Mouse (Mus musculus): ENCODE measurements around the gene Flad1. TPM values are rescaled to one million over a fixed set of nuclear protein-coding genes. Genes with fewer than 3 reads are reported as not detected.

The Flad1 gene
- polyA plus RNA-seq, 1 experiment from 2014 or later: 22.3 TPM

DNA sequence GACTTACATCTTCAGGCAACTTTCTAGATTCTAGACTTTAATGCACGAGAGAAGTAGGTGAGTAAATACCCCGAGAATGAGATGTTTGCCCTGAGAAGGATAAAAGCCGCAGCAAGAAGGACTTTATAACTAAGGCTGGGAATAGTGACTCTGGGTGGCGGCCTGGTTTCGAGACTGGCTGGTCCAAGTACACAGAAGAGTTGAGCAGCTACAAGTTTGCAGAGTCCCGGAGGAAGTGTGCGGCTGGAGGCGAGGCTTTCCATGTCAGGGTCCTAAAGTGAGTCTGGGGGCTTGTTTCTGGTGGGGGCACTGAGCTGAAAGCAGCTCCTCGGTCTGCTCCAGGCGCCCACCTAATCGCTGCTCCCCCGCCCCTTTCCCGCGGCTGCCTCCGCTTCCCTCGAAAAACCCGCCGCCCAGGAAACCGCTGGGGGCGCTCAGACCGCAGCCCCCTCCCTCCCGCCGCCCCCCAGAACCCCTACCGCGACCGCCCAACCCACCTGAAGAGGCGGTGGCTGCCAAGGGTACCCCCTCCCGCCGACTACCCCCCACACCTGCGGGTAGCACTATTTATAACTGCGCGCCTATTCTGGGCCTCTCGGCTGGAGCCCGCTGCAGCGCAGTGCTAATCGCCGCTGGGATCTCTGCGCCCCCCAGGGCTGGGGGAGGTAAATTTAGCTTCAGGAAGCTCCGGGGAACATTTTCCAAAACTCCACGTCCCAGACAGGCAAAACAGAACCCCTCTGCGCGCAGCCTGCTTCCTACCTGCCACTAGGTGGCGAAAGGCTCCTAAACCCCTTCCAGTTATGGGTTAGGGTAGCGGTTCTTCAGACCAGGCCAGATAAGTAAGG, 15.6 kb downstream of the Flad1 start:
- peak overlapping the region; percentile 53; the same call in 1 of the 2 replicates for H3K9ac ChIP-seq (replicated peaks; ENCODE audit: low read depth, low read length)
- H3K36me3 ChIP-seq (ENCODE audit: control insufficient read depth, insufficient read depth, low read length): no peaks in the 10 kb centered on the region
- no peak for ATAC-seq (ENCODE audit: insufficient number of reproducible peaks, insufficient read depth, low FRiP score, low read depth)
- peak overlapping the region; percentile 30; the same call in 1 of the 2 replicates for H3K27ac ChIP-seq (ENCODE audit: low read length)
- no peaks in the 10 kb centered on the region for H3K9me3 ChIP-seq (ENCODE audit: control insufficient read depth, low read depth, low read length)
- H3K4me2 ChIP-seq (replicated peaks; ENCODE audit: low read depth, low read length): peak overlapping the region; percentile 97
- H3K4me1 ChIP-seq (ENCODE audit: control insufficient read depth, insufficient read depth, low read length): peaks cover 22% of the 10 kb centered on the region
- under 1% methylated on average over 43 of the region's 44 CpGs for WGBS
- H3K27me3 ChIP-seq (ENCODE audit: control insufficient read depth, insufficient read depth, low read length): no peaks in the 10 kb centered on the region
- peak overlapping the region; percentile 65 for H3K4me3 ChIP-seq (ENCODE audit: low read depth, low read length)

DNA sequence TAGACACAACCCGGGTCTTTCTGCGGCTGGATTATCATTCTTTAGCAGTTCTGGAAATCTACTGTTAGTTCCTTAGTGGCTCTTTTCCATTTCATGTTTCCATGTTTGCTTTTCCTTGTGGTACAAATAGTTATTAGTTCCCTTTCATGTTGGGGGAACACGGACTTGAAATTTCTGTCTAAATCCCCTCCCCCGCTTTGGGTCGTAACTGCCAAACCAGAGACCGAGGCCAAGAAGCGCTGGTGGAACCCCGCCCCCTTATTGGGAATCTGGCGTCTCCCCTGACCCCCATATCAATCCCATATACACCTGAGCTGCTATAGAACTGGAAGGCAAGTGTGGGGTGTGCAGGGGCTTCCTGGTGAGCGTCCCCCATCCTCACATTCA, 16.3 kb downstream of the Flad1 start:
- peaks cover 28% of the 10 kb centered on the region for H3K4me1 ChIP-seq (ENCODE audit: control insufficient read depth, insufficient read depth, low read length)
- 3% methylated on average over 10 of the region's 10 CpGs for WGBS
- H3K4me2 ChIP-seq (replicated peaks; ENCODE audit: low read depth, low read length): peak overlapping the region; percentile 97
- ATAC-seq (ENCODE audit: insufficient number of reproducible peaks, insufficient read depth, low FRiP score, low read depth): no peak
- no peaks in the 10 kb centered on the region for H3K36me3 ChIP-seq (ENCODE audit: control insufficient read depth, insufficient read depth, low read length)
- 0 out of 2 replicates have a peak overlapping the region, but pooled peaks have one; percentile 22 for H3K9ac ChIP-seq (replicated peaks; ENCODE audit: low read depth, low read length)
- H3K27me3 ChIP-seq (ENCODE audit: control insufficient read depth, insufficient read depth, low read length): no peaks in the 10 kb centered on the region
- H3K9me3 ChIP-seq (ENCODE audit: control insufficient read depth, low read depth, low read length): no peaks in the 10 kb centered on the region
- H3K27ac ChIP-seq (ENCODE audit: low read length): peak overlapping the region; percentile 94
- H3K4me3 ChIP-seq (ENCODE audit: low read depth, low read length): peak overlapping the region; percentile 65

DNA sequence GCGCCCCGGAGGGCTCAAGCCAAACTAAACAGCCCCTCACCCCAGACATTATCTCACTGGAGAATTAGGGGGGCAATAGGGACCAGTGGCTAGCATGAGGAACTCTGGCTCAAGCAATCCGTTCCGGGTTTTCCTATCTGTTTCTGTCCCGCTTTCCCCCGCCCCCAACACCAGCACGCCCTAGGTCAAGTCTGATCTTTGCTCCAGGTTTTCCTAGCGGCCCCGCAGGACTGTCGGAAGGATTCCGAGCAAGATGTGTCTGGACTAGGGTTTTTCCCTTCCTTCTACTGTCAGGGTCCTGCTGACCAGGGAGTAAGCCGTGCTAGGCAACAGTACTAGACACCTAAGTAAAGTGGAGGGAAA, 16.8 kb downstream of the Flad1 start:
- H3K27me3 ChIP-seq (ENCODE audit: control insufficient read depth, insufficient read depth, low read length): no peaks in the 10 kb centered on the region
- peak; percentile 6 for ATAC-seq (ENCODE audit: insufficient number of reproducible peaks, insufficient read depth, low FRiP score, low read depth)
- peak overlapping the region; percentile 22; the same call in 1 of the 2 replicates for H3K9ac ChIP-seq (replicated peaks; ENCODE audit: low read depth, low read length)
- peak overlapping the region; percentile 94 for H3K27ac ChIP-seq (ENCODE audit: low read length)
- peaks cover 31% of the 10 kb centered on the region for H3K4me1 ChIP-seq (ENCODE audit: control insufficient read depth, insufficient read depth, low read length)
- H3K9me3 ChIP-seq (ENCODE audit: control insufficient read depth, low read depth, low read length): no peaks in the 10 kb centered on the region
- no peaks in the 10 kb centered on the region for H3K36me3 ChIP-seq (ENCODE audit: control insufficient read depth, insufficient read depth, low read length)
- H3K4me2 ChIP-seq (replicated peaks; ENCODE audit: low read depth, low read length): peak overlapping the region; percentile 97
- 1% methylated on average over 10 of the region's 12 CpGs for WGBS
- H3K4me3 ChIP-seq (ENCODE audit: low read depth, low read length): peak overlapping the region; percentile 65

DNA sequence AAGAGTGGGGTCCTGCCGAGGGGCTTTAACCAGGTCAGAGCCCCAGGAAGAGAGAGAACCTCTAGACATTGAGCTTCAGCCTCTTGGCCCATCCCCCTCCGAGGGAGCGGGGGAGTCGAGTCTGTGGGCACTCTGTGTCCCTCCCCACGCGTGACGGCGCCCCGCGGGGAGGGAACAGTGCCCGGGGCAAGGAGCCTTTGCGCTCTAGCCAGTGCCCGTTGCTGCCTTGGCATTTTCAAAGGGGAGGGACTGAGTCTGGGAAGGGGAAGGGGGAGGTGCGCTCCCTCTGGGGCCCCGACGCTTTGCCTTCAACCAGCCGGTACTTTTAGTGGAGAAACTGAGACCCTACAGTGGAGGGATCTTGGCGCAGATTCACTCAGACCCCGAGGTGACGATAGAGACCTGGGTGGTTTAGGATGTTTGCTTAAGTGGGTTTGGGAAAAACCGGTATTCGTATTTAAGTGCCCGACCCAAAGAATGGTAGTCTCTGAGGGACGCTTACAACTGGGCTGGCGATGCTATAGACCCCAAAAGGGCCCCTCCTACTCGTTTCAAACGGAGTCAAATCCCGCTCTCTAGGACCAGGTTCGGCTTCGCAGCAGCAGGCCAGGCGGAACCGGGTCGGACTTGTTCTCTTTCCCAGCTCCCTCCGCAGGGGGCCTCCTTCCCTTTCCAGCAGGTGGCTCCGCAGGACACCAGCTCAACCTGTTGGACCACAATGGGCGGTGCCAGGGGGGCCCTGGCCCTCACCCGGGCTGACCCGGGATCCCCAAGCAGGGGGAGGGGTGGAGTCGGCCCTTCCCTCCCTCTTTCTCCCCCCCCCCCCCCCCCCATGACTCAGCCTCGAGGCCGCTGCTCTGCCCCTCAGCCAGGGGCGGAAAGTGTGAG, 17.4 kb downstream of the Flad1 start, which contains the start of gene Zbtb7b:
Gene Zbtb7b, minus strand, starts transcription at position 771 of the 888 bp plus-strand sequence.
- Histone ChIP-seq H3K36me3 (ENCODE audit: control insufficient read depth, insufficient read depth, low read length) (no peaks in the 10 kb centered on the region), H3K9ac (replicated peaks; ENCODE audit: low read depth, low read length) (peak within 1 kb of the TSS; percentile 62), H3K9me3 (ENCODE audit: control insufficient read depth, low read depth, low read length) (no peaks in the 10 kb centered on the region), H3K4me2 (replicated peaks; ENCODE audit: low read depth, low read length) (peak within 1 kb of the TSS; percentile 97), H3K27ac (ENCODE audit: low read length) (peak within 1 kb of the TSS; percentile 94), H3K4me3 (ENCODE audit: low read depth, low read length) (peak within 1 kb of the TSS; percentile 65), H3K4me1 (ENCODE audit: control insufficient read depth, insufficient read depth, low read length) (peaks cover 31% of the 10 kb centered on the region), H3K27me3 (ENCODE audit: control insufficient read depth, insufficient read depth, low read length) (no peaks in the 10 kb centered on the region)
- under 1% methylated on average over 39 of the region's 42 CpGs for WGBS
- peak; percentile 29 for ATAC-seq (ENCODE audit: insufficient number of reproducible peaks, insufficient read depth, low FRiP score, low read depth)

DNA sequence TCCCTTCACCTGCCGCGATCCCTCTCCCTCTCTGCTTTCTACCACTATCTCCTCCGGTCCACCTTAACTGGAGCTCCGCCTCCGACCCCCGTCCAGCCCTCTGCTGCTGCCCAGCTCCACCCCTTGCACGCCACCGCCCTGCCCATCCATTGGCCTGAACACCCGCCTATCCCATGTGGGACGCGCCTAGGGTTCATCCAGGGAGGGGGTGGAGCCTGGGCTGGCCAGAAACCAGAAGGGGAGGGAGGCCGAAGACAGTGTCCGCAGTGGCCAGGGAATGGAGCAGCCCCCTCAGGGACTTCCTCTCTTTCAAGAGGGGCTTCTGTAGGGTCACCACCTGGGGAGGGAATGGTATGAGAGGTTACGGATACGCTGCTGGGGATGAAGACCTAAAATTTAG, 18.1 kb downstream of the Flad1 start:
- Histone ChIP-seq H3K27ac (ENCODE audit: low read length) (peak overlapping the region; percentile 94), H3K9me3 (ENCODE audit: control insufficient read depth, low read depth, low read length) (no peaks in the 10 kb centered on the region), H3K4me2 (replicated peaks; ENCODE audit: low read depth, low read length) (peak overlapping the region; percentile 97), H3K4me3 (ENCODE audit: low read depth, low read length) (peak overlapping the region; percentile 65), H3K9ac (replicated peaks; ENCODE audit: low read depth, low read length) (peak overlapping the region; percentile 62), H3K27me3 (ENCODE audit: control insufficient read depth, insufficient read depth, low read length) (no peaks in the 10 kb centered on the region), H3K36me3 (ENCODE audit: control insufficient read depth, insufficient read depth, low read length) (no peaks in the 10 kb centered on the region), H3K4me1 (ENCODE audit: control insufficient read depth, insufficient read depth, low read length) (peaks cover 31% of the 10 kb centered on the region)
- peak; percentile 94 for ATAC-seq (ENCODE audit: insufficient number of reproducible peaks, insufficient read depth, low FRiP score, low read depth)
- WGBS: 1% methylated on average over 15 of the region's 15 CpGs

DNA sequence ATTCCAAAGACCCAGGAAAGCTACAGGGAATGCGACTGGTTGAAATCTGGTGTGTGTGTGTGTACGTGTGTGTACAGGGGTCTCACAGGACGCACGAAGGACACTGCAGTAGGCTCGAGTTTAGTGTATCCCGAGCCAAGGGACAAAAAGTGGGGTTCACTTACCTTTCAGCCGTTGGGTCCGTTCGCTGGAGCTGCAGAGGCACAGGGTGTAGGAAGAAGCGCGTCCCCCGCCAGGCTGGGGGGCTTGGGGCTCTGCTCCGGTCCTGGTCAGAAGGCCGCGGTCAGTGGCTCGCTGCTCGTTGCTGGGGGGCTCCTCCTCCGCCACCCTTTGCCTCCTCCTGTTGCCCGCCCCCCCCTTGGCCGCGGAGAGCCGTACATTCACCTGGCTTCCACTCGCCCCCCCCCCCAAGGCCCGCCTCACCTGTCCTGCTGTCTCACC, 18.8 kb downstream of the Flad1 start:
- Histone ChIP-seq H3K9me3 (ENCODE audit: control insufficient read depth, low read depth, low read length) (no peaks in the 10 kb centered on the region), H3K4me2 (replicated peaks; ENCODE audit: low read depth, low read length) (peak overlapping the region; percentile 97), H3K36me3 (ENCODE audit: control insufficient read depth, insufficient read depth, low read length) (no peaks in the 10 kb centered on the region), H3K4me3 (ENCODE audit: low read depth, low read length) (peak overlapping the region; percentile 54), H3K4me1 (ENCODE audit: control insufficient read depth, insufficient read depth, low read length) (peaks cover 35% of the 10 kb centered on the region), H3K27me3 (ENCODE audit: control insufficient read depth, insufficient read depth, low read length) (no peaks in the 10 kb centered on the region), H3K27ac (ENCODE audit: low read length) (peak overlapping the region; percentile 66; the same call in 1 of the 2 replicates), H3K9ac (replicated peaks; ENCODE audit: low read depth, low read length) (peak overlapping the region; percentile 58; the same call in 1 of the 2 replicates)
- WGBS: under 1% methylated on average over 20 of the region's 24 CpGs
- no peak for ATAC-seq (ENCODE audit: insufficient number of reproducible peaks, insufficient read depth, low FRiP score, low read depth)

DNA sequence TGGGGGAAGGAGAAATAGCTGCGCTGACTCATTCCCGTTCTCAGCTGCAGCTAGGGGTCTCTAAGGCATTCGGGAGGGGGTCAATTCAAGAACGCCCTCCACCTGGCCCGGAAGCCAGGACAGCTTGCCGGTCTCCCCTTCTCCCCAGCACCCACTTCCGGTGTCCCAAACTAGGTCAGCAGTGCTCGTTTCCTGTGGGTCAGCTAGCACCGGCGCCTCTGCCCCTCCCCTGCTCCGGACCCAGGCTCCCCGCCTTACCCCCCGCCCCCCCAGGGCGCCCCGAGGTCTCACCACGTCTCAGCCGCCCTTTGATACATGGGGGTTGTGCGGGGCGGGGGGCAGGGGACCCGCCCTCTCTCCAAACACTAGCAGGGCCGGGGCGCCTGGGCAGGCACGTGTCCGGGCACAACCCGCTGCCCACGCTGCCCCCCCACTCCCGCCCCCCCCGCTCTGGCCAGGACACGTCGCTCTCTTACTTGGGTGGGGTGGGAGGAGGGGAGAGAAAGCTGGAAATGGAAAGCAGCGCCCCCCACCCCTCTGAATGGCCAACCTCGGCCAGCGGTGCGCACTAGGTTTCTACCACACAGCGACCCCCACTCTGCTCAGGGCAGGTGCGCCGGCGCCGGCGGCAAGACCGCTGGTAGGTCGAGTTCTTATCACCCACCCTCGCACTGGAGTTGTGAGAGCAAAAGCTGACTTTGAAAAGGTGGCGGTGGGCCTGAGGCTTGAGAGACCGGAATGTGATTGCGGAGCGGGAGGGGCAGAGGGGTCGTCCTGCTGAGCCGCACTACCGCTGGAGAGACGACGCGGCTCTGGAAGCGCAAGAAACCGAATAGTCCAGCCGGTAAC, 19.8 kb downstream of the Flad1 start:
- no peaks in the 10 kb centered on the region for H3K9me3 ChIP-seq (ENCODE audit: control insufficient read depth, low read depth, low read length)
- H3K36me3 ChIP-seq (ENCODE audit: control insufficient read depth, insufficient read depth, low read length): no peaks in the 10 kb centered on the region
- H3K27me3 ChIP-seq (ENCODE audit: control insufficient read depth, insufficient read depth, low read length): no peaks in the 10 kb centered on the region
- ATAC-seq (ENCODE audit: insufficient number of reproducible peaks, insufficient read depth, low FRiP score, low read depth): no peak
- peak overlapping the region; percentile 66 for H3K27ac ChIP-seq (ENCODE audit: low read length)
- H3K9ac ChIP-seq (replicated peaks; ENCODE audit: low read depth, low read length): peak overlapping the region; percentile 58
- peak overlapping the region; percentile 54 for H3K4me3 ChIP-seq (ENCODE audit: low read depth, low read length)
- peaks cover 43% of the 10 kb centered on the region for H3K4me1 ChIP-seq (ENCODE audit: control insufficient read depth, insufficient read depth, low read length)
- under 1% methylated on average over 56 of the region's 56 CpGs for WGBS
- H3K4me2 ChIP-seq (replicated peaks; ENCODE audit: low read depth, low read length): peak overlapping the region; percentile 97
